Mouse (Mus musculus) testis, adult 2 months (tissue): Measurements from ENCODE around the gene Gm42715.

Source experiments
- CTCF ChIP-seq: fragments of 200-500 bp; IDR thresholded peaks from 2 replicates; pipeline ENCODE4 v1.5.1; 2012; ENCODE audit warnings: low read depth, mild to moderate bottlenecking, inconsistent platforms, low read length, moderate library complexity; ENCODE audit not compliant: control insufficient read depth, insufficient read depth, insufficient replicate concordance
- POLR2A ChIP-seq: fragments of 200-500 bp; IDR thresholded peaks from 2 replicates; pipeline ENCODE4 v1.6.1; 2012; ENCODE audit warnings: low read depth, mild to moderate bottlenecking, inconsistent platforms, low read length, moderate library complexity; ENCODE audit not compliant: control insufficient read depth

DNA sequence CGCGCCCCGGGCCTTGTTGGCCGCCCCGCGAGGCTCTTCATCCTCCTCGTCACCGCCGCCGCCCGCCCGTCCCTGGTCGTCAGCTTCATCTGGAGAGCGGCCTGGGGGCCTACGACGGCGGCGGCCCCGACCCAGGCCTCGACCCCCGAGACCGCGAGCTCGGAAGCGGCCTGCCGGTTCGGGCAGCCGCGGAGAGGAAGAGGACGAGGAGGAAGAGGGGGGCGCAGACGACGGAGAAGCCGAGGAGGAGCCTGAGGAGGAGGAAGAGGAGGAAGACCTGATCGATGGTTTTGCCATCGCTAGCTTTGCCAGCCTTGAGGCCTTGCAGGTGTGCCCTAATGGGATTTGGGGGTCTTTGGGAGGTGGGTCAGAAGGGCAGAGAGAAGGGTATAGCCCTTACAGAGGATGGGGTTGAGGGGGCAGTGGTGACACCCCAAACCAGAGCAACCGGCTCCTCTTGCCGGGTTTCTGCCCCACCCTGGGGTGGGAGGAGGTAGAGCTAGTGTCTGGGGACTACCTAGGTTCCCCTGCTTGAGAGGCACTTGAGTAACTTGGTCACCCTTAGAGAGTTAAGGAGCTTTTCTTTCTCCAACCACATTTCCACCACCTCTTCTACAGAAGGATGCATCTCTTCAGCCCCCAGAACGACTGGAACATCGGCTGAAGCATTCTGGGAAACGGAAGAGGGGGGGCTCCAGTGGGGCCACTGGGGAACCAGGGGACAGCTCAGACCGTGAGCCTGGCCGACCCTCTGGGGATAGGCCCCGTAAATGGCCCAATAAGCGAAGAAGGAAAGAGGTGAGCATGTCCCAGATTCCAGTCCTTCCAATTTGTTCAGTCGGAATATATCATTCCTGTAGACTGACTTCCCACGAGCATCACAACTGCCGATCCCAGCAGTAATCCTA lies 39.8 kb upstream of the Gm42715 start:
- TF ChIP-seq POLR2A (no peak), CTCF (no peak)
